Mouse (Mus musculus) frontal cortex, adult (tissue): ENCODE measurements around the gene Rab11a.
A peak's percentile ranks its signal among the peaks of the same experiment; 100 is the strongest.
"Not testable (repeated sequence)": the region's sequence is repeated elsewhere in the genome, so short reads cannot be mapped to it uniquely, and the experiment has no call there.

Experiments used
- ATAC-seq: cut with Nextera tagmentation; 2 replicates; pipeline ENCODE4 v1.9.2; 2017; ENCODE audit warnings: mild to moderate bottlenecking, moderate library complexity, mixed read lengths; ENCODE audit not compliant: low TSS enrichment

Gene Rab11a

DNA sequence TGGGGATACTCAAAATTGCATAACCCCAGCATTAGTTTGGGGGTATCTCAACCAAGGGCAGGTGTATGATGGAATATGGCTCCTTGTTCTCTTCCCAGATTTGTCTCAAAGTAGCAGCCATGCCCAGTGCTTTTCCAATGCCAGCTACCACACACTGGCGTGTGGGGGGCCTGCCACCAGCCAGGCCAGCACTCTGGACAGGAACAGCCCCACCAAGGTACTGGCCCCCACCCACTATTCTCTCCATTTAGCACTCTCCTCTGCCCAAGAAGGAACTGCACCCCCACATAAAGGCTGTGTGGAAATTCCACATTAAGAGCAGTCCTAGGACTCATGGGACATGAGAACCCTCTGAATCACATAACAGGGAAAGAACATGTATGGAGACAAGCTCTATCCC lies 42.3 kb downstream of the Rab11a start:
- no peak for ATAC-seq

DNA sequence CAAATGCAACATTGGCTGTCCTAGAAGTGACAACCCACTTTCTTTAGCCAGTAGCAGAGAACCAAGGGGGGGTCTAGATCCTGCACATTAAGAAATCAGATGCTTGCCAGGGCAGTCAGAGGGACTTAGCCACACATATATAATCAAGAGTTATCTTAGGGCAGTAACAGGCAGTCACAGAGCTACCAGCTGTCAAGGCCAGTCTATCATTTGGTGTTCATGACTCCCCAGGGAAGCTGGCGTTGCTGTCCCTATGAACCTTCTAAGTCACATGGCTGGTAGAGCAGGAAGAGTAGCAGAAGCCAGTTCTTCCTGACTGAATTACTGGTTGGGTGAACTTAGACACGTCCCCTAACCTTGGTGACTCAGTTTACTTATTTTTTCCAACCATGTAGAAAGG lies 44.5 kb downstream of the Rab11a start:
- ATAC-seq = no peak

DNA sequence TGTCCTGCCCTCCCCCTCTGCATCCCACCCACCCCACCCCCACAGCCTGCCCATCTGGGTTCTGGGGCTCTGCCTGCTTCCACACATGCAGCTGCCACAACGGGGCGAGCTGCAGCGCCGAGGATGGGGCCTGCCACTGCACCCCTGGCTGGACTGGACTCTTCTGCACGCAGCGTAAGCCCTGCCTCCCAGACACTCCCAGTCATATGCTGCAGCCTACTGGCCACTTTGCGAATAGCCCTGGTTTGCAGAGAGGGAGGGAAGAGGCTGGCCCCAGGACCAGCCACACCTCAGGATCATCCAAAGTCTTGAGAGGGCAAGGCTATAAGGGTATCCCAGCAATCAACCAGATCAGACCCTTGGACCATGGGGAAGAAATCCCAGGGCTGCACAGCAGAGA lies 46.4 kb downstream of the Rab11a start:
- peak; percentile 94 for ATAC-seq

DNA sequence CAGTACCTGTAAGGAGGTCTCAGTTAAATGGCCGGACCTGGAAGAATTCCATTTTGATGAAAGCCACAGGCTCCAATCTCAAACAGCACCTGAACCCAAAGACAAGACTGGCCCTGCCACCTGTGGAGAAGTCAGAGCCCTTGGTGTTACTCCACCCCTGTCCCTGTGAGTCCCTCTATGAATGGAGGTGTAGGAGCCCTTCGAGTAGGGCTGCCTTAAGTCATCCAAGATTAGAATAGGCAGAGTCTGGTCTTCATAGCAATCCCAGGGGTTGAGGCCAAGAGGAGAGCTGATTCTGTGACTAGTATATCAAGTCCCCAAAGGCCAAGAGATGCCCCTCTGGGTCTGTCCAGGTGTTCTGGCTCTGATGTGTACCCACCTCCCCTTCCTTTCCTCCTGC lies 46.8 kb downstream of the Rab11a start:
- ATAC-seq = no peak

DNA sequence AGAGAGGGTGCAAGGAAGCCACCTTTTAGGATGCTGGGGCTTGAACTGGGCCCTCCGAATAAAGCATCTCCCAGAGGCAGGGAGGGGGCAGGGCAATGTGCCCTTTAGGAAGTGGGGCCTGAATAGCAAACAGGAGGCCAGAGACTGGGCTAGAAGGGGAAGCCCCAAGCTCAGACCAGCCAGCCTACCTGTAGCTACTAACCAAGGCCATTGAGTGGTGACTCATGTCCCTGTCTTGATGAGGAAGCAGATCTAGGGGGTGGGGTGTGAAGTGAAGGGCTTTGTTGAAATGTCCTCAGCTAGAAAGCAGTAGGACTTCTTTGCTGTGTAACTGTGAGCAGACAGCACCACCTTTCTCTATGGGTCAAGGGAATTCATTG lies 49.6 kb downstream of the Rab11a start:
- no peak for ATAC-seq

DNA sequence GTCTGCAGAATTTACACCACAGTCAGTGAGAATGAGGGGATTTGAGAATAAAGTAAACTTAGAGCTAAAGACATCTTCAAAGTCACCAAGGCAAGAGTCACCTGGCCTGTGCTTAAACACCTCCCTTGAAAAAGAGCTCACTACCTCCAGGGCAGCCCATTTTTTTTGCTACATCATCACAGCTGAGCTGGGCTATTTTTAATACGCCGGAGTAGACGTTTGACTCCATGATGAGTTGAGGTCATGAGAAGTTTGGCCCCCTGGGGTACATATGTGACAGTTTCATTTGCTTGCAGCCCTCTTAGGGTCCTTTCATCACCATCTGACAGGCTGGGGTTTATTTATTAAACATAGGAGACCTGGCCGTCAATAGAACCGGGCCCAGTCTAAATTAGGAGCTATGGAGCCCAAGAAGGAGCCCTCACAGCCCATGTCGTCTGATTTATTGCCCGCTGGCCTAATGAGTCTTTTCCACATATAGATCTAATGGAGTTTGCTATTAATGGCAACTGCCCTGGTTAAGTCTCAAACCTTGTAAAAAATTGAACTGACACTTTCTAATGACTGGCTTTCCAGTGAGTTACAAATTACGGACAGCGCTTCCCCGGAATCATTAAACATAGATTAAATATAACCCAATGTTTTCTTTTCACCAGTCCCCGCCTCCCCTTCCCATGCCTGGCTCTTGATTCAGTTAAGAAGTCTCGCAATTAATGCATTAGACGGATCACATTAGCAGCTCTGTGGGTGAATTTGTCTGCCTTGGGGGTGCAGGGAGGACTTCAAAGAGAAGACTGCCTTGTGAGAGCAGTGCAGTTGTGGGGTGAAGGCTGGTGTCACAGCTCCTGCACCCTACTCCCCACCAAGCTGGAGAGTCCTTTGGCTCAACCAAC lies 50.2 kb downstream of the Rab11a start:
- no peak for ATAC-seq

DNA sequence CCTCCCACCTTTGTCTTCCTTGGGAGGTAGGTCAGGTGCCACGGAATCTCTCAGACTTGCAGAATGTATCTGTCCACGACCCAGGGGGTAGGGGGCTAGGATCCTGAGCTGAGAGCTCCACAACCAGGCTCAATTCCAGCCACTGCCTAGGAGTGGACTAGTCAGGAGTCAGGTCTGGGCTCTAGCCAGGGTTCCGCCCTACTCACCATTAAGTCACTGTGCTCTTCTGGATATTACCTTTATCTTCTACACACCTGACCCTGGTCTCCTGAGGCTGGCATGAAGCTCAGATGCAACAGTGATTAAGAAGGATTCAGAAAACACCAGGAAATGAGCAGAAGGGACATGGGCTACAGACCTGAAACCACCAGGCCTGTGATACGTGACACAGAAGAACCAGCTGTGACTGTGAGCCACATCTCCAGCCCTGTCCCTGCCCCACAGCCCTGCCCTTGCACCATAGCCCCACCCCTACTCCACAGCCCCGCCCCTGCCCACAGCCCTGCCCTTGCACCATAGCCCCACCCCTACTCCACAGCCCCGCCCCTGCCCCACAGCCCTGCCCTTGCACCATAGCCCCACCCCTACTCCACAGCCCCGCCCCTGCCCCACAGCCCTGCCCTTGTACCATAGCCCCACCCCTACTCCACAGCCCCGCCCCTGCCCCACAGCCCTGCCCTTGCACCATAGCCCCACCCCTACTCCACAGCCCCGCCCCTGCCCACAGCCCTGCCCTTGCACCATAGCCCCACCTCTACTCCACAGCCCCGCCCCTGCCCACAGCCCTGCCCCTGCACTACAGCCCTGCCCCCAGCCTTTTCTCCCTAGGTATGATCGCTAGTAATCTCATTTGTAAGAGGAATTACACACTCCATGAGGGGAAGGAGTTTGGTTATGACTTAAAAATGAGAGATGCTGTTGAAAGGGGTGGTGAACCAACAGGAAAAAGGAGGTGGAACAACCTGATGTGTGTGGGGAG lies 65.9 kb downstream of the Rab11a start:
- ATAC-seq = not testable (repeated sequence)

DNA sequence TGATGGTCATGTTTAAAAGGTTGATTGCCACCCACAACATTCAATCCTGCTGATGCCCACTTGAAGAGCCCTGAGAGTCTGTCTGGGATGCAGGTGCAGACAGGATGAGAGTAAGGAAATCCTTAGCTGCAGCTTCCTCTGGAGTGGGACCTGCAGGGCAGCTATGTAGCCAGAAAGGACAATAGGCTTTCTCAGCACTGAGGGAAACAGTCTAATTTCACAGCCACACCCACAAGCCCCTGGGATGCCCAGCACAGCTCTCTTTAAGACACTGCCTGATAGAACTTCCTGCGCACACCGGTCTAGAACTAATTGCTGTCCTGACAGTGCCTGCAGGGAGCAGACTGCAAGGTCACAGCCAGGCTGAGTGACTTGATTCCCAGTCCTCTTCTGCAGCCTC lies 69.6 kb downstream of the Rab11a start:
- no peak for ATAC-seq

DNA sequence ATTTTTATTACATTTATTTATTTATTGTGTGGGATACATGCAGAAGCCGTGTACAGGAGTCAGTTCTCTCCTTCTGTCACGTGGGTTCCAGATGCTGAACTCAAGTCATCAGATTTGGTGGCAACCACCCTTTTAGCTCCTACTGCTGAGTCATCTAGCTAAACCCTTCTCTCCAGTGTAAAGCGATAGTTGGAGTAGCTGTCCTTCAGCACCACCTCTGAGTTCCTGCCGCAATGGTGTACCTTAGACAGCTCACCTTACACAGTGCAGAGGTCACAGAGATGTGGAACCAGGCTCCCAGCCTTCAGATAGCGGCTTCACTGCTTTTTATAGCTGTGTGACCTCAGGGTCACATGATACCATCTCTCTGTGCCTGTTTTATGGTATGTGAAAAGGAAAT lies 70.0 kb downstream of the Rab11a start:
- no peak for ATAC-seq

DNA sequence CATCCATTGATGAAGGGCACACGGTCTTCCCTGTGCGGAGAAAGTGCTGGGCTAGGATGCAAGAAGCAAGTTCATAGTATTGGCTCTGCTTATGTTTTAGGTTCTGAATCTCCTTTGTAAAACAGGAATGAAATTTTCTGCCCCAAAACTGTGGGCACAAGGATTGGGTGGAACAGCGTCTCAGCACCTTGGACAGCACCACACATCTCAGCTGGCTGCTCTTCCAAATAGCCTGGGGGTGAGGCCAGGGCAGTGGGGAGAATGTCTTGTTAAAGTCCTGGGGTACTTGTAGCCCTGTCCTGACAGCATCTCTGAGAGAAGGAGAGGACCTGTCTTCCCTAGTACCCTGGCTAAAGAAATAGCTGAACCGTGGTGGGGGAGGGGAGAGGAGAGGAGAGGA lies 71.0 kb downstream of the Rab11a start:
- ATAC-seq = no peak
